Mouse (Mus musculus) layer of hippocampus, postnatal 14 days (tissue): ENCODE results near the gene Gm20824. TPM values are rescaled to one million over a fixed set of nuclear protein-coding genes. Genes with fewer than 3 reads are reported as not detected.
"Not testable (repeated sequence)": the region's sequence is repeated elsewhere in the genome, so short reads cannot be mapped to it uniquely, and the experiment has no call there.

Source experiments
- DNase-seq, 2 experiments: peaks; one replicate each; pipeline ENCODE4 v3.0.0; 2021 to 2022; ENCODE audit warnings: low spot score in 2 of 2, mixed read lengths in 1 of 2
- long read RNA-seq, 2 experiments: library from polyadenylated mRNA; stranded (forward); transcript quantifications; one replicate each; pipeline ENCODE4 v2.0.0; 2021
- total RNA-seq, 2 experiments: library from RNA; stranded (reverse); gene quantifications; 2 replicates each; pipeline ENCODE4 v1.2.3; 2021

Gene Gm20824
- total RNA-seq, result not detected
- long read RNA-seq, experiment 1, result 0 reads
- long read RNA-seq, experiment 2, result 0 reads

DNA sequence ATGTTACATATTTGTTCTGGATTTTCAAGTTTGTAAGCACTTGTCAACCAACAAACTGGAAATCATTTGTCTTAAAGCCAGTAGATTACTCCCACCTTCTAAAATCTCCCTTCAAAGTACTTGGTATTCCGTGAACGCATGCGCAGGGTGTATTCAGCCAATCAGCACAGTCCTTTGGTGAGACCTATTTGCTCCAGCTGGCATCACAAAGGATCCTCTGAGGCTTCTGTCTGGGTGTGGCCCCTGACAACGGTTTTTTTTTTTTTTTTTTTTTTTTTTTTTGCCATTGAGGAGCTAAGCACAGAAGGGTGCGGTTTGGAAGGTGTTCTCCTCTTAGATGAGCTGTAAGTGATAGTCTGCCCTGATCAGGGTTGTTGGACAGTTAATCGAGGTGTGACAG is at the start of gene Gm20824:
Gm20824 (plus strand) TSS at position 301 of the 400 bp plus-strand sequence.
- DNase-seq, result not testable (repeated sequence)

Other genes with a start within 250 kb of the Gm20824 start
- not detected for gene Gm20825, start 186.4 kb upstream of the Gm20824 start, total RNA-seq